Mouse (Mus musculus): ENCODE measurements around the gene Gng3. TPM values are rescaled to one million over a fixed set of nuclear protein-coding genes. Genes with fewer than 3 reads are reported as not detected.

Gene Gng3
- polyA plus RNA-seq, 1 experiment from 2014 or later = 7.7 TPM

DNA sequence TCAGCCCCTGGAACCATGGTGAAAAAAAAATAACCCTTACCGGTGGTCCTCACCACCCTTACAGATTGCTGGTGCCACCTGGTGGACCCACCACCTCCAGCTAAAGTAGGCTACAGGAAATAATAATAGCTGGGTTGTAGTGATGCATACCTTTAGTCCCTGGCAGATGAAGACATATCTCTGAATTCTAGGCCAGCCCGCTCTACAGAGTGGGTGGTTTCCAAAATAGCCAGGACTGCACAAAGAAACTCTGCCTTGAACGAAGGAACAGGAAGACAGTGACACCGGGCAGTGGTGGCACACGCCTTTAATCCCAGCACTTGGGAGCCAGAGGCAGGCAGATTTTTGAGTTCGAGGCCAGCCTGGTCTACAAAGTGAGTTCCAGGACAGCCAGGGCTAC, 25.3 kb upstream of the Gng3 start:
- Histone ChIP-seq H3K36me3 (ENCODE audit: control insufficient read depth, insufficient read depth, low read length) (no peaks in the 10 kb centered on the region), H3K9ac (ENCODE audit: low read length) (no peak overlapping the region), H3K27ac (replicated peaks) (no peak overlapping the region), H3K27me3 (ENCODE audit: control insufficient read depth, insufficient read depth, low read length) (no peaks in the 10 kb centered on the region), H3K4me1 (replicated peaks; ENCODE audit: control insufficient read depth, insufficient read depth) (no peaks in the 10 kb centered on the region), H3K4me2 (replicated peaks; ENCODE audit: low read depth) (no peak overlapping the region), H3K9me3 (ENCODE audit: control insufficient read depth, low read length) (no peaks in the 10 kb centered on the region), H3K4me3 (ENCODE audit: low read depth, low read length) (no peak overlapping the region)
- 78% methylated on average over 6 of the region's 6 CpGs for WGBS
- ATAC-seq (ENCODE audit: low FRiP score, low TSS enrichment) (no peak), DNase-seq (ENCODE audit: low spot score) (no peak)
- no peak for TF ChIP-seq EP300 (optimal IDR thresholded peaks at IDR 0.05)
- peak; percentile 8; the same call in 1 of the 2 replicates for TF ChIP-seq CTCF (IDR thresholded peaks at IDR 0.05; ENCODE audit: low read depth)

- Histone ChIP-seq H3K9me3 (ENCODE audit: control insufficient read depth, low read length) (no peaks in the 10 kb centered on the region), H3K9ac (ENCODE audit: low read length) (no peak overlapping the region), H3K4me1 (replicated peaks; ENCODE audit: control insufficient read depth, insufficient read depth) (no peaks in the 10 kb centered on the region), H3K36me3 (ENCODE audit: control insufficient read depth, insufficient read depth, low read length) (no peaks in the 10 kb centered on the region), H3K27ac (replicated peaks) (no peak overlapping the region), H3K4me2 (replicated peaks; ENCODE audit: low read depth) (no peak overlapping the region), H3K27me3 (ENCODE audit: control insufficient read depth, insufficient read depth, low read length) (no peaks in the 10 kb centered on the region), H3K4me3 (ENCODE audit: low read depth, low read length) (no peak overlapping the region)
- DNase-seq (ENCODE audit: low spot score) = no peak
- no peak for ATAC-seq (ENCODE audit: low FRiP score, low TSS enrichment)
- 13% methylated on average over 1 of the region's 1 CpGs for WGBS
- TF ChIP-seq EP300 (optimal IDR thresholded peaks at IDR 0.05) = no peak
- TF ChIP-seq CTCF (IDR thresholded peaks at IDR 0.05; ENCODE audit: low read depth) = peak; percentile 70
These were observed 20.0 kb upstream of the Gng3 start for GRCm38 (mm10) chr19:8859018-8859417.

DNA sequence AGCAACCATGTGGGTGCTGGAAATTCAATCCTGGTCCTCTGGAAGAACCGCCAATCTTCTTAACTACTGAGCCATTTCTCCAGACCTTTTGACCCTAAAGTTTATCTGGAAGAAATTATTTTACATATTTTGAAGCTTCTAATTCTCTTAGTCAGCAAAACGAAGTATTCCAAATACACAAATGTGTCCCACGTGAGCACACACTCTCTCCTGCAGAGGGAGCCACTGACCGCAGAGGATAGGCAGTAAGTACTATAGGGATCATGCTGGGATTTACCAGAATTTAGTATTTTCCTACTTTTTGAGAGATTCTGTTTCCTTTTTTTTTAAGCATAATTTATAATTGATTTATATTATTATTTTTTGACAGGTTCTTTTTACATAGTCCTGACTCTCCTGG, 18.7 kb upstream of the Gng3 start:
- no peaks in the 10 kb centered on the region for H3K4me1 ChIP-seq (replicated peaks; ENCODE audit: control insufficient read depth, insufficient read depth)
- TF ChIP-seq CTCF (IDR thresholded peaks at IDR 0.05; ENCODE audit: low read depth) = peak; percentile 84
- no peak for TF ChIP-seq EP300 (optimal IDR thresholded peaks at IDR 0.05)
- DNase-seq (ENCODE audit: low spot score) = peak; percentile 78
- WGBS = 34% methylated on average over 4 of the region's 4 CpGs
- no peak overlapping the region for H3K4me2 ChIP-seq (replicated peaks; ENCODE audit: low read depth)
- H3K9me3 ChIP-seq (ENCODE audit: control insufficient read depth, low read length) = no peaks in the 10 kb centered on the region
- no peaks in the 10 kb centered on the region for H3K36me3 ChIP-seq (ENCODE audit: control insufficient read depth, insufficient read depth, low read length)
- H3K27me3 ChIP-seq (ENCODE audit: control insufficient read depth, insufficient read depth, low read length) = no peaks in the 10 kb centered on the region
- H3K9ac ChIP-seq (ENCODE audit: low read length) = no peak overlapping the region
- H3K27ac ChIP-seq (replicated peaks) = no peak overlapping the region
- no peak overlapping the region for H3K4me3 ChIP-seq (ENCODE audit: low read depth, low read length)
- 0 out of 2 replicates have a peak, but pooled peaks have one; percentile 65 for ATAC-seq (ENCODE audit: low FRiP score, low TSS enrichment)

- DNase-seq (ENCODE audit: low spot score) (no peak), ATAC-seq (ENCODE audit: low FRiP score, low TSS enrichment) (no peak)
- no peak overlapping the region for H3K4me2 ChIP-seq (replicated peaks; ENCODE audit: low read depth)
- no peak overlapping the region for H3K4me3 ChIP-seq (ENCODE audit: low read depth, low read length)
- no peaks in the 10 kb centered on the region for H3K9me3 ChIP-seq (ENCODE audit: control insufficient read depth, low read length)
- no peaks in the 10 kb centered on the region for H3K27me3 ChIP-seq (ENCODE audit: control insufficient read depth, insufficient read depth, low read length)
- 83% methylated on average over 3 of the region's 3 CpGs for whole genome bisulfite sequencing
- TF ChIP-seq EP300 (optimal IDR thresholded peaks at IDR 0.05) = no peak
- TF ChIP-seq CTCF (IDR thresholded peaks at IDR 0.05; ENCODE audit: low read depth) = no peak
- H3K9ac ChIP-seq (ENCODE audit: low read length) = no peak overlapping the region
- no peaks in the 10 kb centered on the region; the same call in 1 of the 2 replicates for H3K4me1 ChIP-seq (replicated peaks; ENCODE audit: control insufficient read depth, insufficient read depth)
- H3K36me3 ChIP-seq (ENCODE audit: control insufficient read depth, insufficient read depth, low read length) = no peaks in the 10 kb centered on the region
- no peak overlapping the region for H3K27ac ChIP-seq (replicated peaks)
These were observed 14.1 kb upstream of the Gng3 start for GRCm38 (mm10) chr19:8853117-8853516.

- WGBS = 47% methylated on average over 10 of the region's 10 CpGs
- Histone ChIP-seq H3K36me3 (ENCODE audit: control insufficient read depth, insufficient read depth, low read length) (peaks cover 2% of the 10 kb centered on the region), H3K9me3 (ENCODE audit: control insufficient read depth, low read length) (no peaks in the 10 kb centered on the region), H3K4me3 (ENCODE audit: low read depth, low read length) (no peak overlapping the region), H3K4me1 (replicated peaks; ENCODE audit: control insufficient read depth, insufficient read depth) (no peaks in the 10 kb centered on the region; the same call in 1 of the 2 replicates), H3K27ac (replicated peaks) (no peak overlapping the region), H3K27me3 (ENCODE audit: control insufficient read depth, insufficient read depth, low read length) (no peaks in the 10 kb centered on the region), H3K9ac (ENCODE audit: low read length) (no peak overlapping the region), H3K4me2 (replicated peaks; ENCODE audit: low read depth) (no peak overlapping the region)
- ATAC-seq (ENCODE audit: low FRiP score, low TSS enrichment) (no peak; the same call in 1 of the 2 replicates), DNase-seq (ENCODE audit: low spot score) (no peak)
- TF ChIP-seq CTCF (IDR thresholded peaks at IDR 0.05; ENCODE audit: low read depth) (no peak), EP300 (optimal IDR thresholded peaks at IDR 0.05) (no peak)
These were observed 13.4 kb upstream of the Gng3 start for GRCm38 (mm10) chr19:8852236-8852928.

- TF ChIP-seq EP300 (optimal IDR thresholded peaks at IDR 0.05) = no peak
- peak; percentile 34; the same call in 1 of the 2 replicates for TF ChIP-seq CTCF (IDR thresholded peaks at IDR 0.05; ENCODE audit: low read depth)
- H3K27ac ChIP-seq (replicated peaks) = no peak overlapping the region
- H3K4me1 ChIP-seq (replicated peaks; ENCODE audit: control insufficient read depth, insufficient read depth) = no peaks in the 10 kb centered on the region; the same call in 1 of the 2 replicates
- peaks cover 7% of the 10 kb centered on the region for H3K36me3 ChIP-seq (ENCODE audit: control insufficient read depth, insufficient read depth, low read length)
- WGBS = 44% methylated on average over 7 of the region's 7 CpGs
- no peaks in the 10 kb centered on the region for H3K9me3 ChIP-seq (ENCODE audit: control insufficient read depth, low read length)
- peak; percentile 52 for DNase-seq (ENCODE audit: low spot score)
- H3K27me3 ChIP-seq (ENCODE audit: control insufficient read depth, insufficient read depth, low read length) = no peaks in the 10 kb centered on the region
- H3K4me3 ChIP-seq (ENCODE audit: low read depth, low read length) = no peak overlapping the region
- peak; percentile 34; the same call in 1 of the 2 replicates for ATAC-seq (ENCODE audit: low FRiP score, low TSS enrichment)
- no peak overlapping the region for H3K4me2 ChIP-seq (replicated peaks; ENCODE audit: low read depth)
- no peak overlapping the region for H3K9ac ChIP-seq (ENCODE audit: low read length)
These were observed 12.6 kb upstream of the Gng3 start for GRCm38 (mm10) chr19:8851639-8852038.

All from stomach, postnatal 0 days (tissue).